Mouse (Mus musculus): Measurements from ENCODE around the gene Igf1r. TPM values are rescaled to one million over a fixed set of nuclear protein-coding genes. Genes with fewer than 3 reads are reported as not detected.
"Not testable (repeated sequence)": the region's sequence is repeated elsewhere in the genome, so short reads cannot be mapped to it uniquely, and the experiment has no call there.

The Igf1r gene
- polyA plus RNA-seq, 1 experiment = 2.7 TPM

DNA sequence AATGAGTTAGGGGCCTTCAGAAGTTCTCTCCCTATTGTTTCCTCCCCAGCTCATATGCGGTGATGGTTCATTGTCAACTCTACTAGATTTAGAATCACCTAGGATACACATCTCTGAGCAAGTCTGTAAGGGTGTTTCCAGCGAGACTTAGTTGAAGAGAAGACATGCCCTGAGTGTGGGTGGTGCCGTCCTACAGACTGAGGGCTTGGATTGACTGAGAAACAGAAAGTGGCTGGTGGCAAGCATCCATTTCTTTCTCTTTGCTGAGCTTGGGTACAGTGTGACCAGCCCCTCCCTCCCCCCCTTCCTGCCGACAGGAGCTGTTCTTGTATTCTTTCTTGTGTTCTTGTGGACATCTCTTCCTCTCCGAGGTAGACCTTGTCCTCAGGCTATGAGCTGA lies 328.7 kb downstream of the Igf1r start:
- Histone ChIP-seq H3K36me3 (ENCODE audit: control insufficient read depth, insufficient read depth, low read length) (peaks cover 1% of the 10 kb centered on the region; the same call in 1 of the 2 replicates), H3K4me1 (ENCODE audit: control insufficient read depth, insufficient read depth, insufficient read length) (peaks cover 31% of the 10 kb centered on the region), H3K27ac (ENCODE audit: insufficient read depth, low read length) (peak overlapping the region; percentile 69), H3K4me3 (ENCODE audit: extremely low read depth, insufficient read depth, insufficient read length) (no peak overlapping the region), H3K27me3 (ENCODE audit: control insufficient read depth, insufficient read depth, low read length) (no peaks in the 10 kb centered on the region)
- no peak for TF ChIP-seq POLR2A (IDR thresholded peaks at IDR 0.05; ENCODE audit: low read depth, low read length)
- no peak for DNase-seq (ENCODE audit: low read depth in 1 of 2, low spot score in 2 of 2)
- 13% methylated on average over 5 of the region's 5 CpGs for WGBS

DNA sequence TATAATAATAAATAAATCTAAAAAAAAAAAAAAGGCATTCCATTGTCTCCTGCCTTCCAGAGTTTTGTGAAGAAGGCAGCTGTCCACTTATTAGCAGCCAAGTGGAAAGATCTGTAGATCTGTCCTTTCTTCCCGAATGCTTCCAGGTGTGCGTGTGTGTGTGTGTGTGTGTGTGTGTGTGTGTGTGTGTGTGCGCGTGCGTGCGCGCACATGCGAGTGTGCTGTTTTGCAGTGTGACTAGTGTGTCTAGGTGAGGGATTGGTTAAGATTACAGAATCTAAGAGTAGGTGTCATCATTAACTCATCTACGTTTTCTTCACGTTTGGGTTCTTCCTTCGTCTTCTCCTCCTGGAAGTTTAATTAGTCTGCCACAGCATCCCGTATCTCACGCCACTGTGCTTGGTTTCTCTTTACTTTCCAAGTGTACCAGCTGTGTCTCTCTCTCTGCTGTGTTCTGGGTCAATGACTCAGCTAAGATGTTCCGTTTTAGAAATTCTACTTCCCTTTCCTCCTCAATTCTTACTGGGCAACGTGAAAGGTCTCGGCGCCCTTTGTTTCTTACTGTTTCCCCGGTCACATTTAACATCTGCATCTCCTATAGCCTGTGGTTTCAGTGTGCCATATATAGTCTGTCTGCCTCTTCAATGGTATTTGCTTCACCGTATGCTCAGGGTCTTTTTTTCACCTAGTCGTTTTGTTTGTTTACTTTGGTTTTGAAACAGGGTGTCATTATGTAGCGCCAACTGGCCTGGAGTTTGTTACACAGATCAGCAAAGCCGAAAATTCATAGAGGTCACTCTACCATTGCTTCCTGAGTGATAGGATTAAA lies 329.9 kb downstream of the Igf1r start:
- Histone ChIP-seq H3K4me3 (ENCODE audit: extremely low read depth, insufficient read depth, insufficient read length) (peak overlapping the region; percentile 34), H3K4me1 (ENCODE audit: control insufficient read depth, insufficient read depth, insufficient read length) (peaks cover 39% of the 10 kb centered on the region), H3K36me3 (ENCODE audit: control insufficient read depth, insufficient read depth, low read length) (peaks cover 1% of the 10 kb centered on the region; the same call in 1 of the 2 replicates), H3K27ac (ENCODE audit: insufficient read depth, low read length) (peak overlapping the region; percentile 91), H3K27me3 (ENCODE audit: control insufficient read depth, insufficient read depth, low read length) (no peaks in the 10 kb centered on the region)
- peak; percentile 28 to 73 for DNase-seq (ENCODE audit: low read depth in 1 of 2, low spot score in 2 of 2)
- TF ChIP-seq POLR2A (IDR thresholded peaks at IDR 0.05; ENCODE audit: low read depth, low read length) = no peak; the same call in 1 of the 2 replicates
- no peak for TF ChIP-seq CTCF (IDR thresholded peaks at IDR 0.05; ENCODE audit: extremely low read depth, insufficient read depth, insufficient read length, insufficient replicate concordance)
- WGBS = 27% methylated on average over 22 of the region's 22 CpGs

DNA sequence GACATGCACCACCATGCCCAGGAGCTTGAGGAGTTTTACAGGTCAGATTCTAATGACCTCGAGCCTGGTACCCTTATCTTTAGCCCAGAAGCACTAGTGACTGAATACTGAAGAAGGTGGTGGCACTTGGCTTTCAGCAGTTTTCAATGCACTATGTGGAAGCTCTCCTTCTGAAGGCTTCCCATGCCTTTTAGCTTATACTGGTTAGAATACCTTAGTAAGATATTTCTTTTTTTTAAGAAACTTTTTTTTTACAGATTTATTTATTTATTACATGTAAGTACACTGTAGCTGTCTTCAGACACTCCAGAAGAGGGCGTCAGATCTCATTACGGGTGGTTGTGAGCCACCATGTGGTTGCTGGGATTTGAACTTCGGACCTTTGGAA lies 330.5 kb downstream of the Igf1r start:
- H3K4me1 ChIP-seq (ENCODE audit: control insufficient read depth, insufficient read depth, insufficient read length) = peaks cover 41% of the 10 kb centered on the region
- H3K4me3 ChIP-seq (ENCODE audit: extremely low read depth, insufficient read depth, insufficient read length); DNase-seq (ENCODE audit: low read depth in 1 of 2, low spot score in 2 of 2); H3K27me3 ChIP-seq (ENCODE audit: control insufficient read depth, insufficient read depth, low read length); H3K36me3 ChIP-seq (ENCODE audit: control insufficient read depth, insufficient read depth, low read length): not testable (repeated sequence)
- 64% methylated on average over 4 of the region's 4 CpGs for WGBS
- peak overlapping the region; percentile 91 for H3K27ac ChIP-seq (ENCODE audit: insufficient read depth, low read length)

Other genes starting within 250 kb of the Igf1r start
- 1.3 and 1.6 TPM in 2 replicates for gene Synm, start 193.1 kb upstream of the Igf1r start, polyA plus RNA-seq (2012; rRNA removed)

Data from spleen, adult 2 months (tissue).